Mouse (Mus musculus): ENCODE measurements around the gene S100a5. TPM values are rescaled to one million over a fixed set of nuclear protein-coding genes. Genes with fewer than 3 reads are reported as not detected.

Gene S100a5
- polyA plus RNA-seq, 1 experiment from 2014 or later: 0.91 TPM

DNA sequence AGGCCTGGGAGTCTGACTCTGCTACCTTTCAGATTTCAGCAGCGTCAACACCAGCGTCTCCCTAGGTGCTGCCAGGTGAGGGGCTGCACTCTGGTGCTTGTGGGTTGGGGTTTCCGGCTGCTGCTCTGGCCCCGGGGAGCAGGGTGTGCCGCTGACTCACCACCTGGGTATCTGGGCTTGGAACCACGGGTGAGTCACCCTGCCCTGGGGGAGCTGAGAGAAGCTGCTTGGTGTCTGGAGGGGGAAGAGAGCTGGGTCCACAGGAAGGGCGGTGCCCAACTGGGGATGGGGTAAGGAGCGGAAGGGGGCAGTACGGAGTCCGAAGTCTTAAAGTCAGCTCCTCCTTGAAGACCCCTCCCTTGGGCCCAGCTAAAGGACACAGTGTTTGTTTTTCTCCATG is 21.4 kb upstream of the S100a5 start:
- Histone ChIP-seq H3K36me3 (no peaks in the 10 kb centered on the region), H3K4me1 (no peaks in the 10 kb centered on the region), H3K4me3 (no peak overlapping the region), H3K27ac (no peak overlapping the region), H3K9ac (no peak overlapping the region), H3K27me3 (no peaks in the 10 kb centered on the region), H3K9me3 (no peaks in the 10 kb centered on the region), H3K4me2 (replicated peaks) (no peak overlapping the region)
- WGBS: 67% methylated on average over 10 of the region's 10 CpGs
- ATAC-seq (ENCODE audit: insufficient number of reproducible peaks, insufficient read depth, low FRiP score, low TSS enrichment): no peak

DNA sequence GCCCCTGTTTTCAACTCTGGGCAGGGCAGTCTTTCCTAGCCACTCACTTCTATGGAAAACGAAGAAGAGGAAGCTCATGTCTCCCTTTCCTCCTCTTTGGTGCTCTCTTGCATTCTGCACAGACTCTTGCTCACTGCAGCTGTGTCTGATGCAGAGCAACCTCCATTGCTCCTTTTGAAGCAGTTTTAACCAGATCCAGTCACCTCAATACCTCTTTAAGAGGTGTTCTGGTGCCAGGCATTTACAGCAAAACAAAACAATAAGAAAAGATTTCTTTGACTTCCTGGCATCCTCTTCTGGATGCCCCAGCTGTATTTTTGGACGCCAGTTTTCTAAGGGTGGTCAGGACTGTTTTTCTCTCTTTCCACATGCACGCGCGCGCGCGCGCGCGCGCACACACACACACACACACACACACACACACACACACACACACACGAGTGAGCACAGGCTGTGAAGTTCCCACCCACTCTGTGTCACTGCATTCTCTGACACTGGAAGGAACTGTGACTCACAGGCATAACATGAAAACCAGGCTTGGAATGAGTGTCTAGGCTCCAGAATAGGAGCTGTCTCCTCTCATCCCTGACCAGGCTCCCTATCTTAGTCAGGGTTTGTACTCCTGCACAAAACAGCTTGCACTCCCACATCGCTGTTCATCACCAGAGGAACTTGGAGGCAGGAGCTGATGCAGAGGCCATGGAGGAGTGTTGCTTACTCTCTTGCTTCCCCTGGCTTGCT is 20.8 kb upstream of the S100a5 start:
- 88% methylated on average over 14 of the region's 14 CpGs for WGBS
- no peak for ATAC-seq (ENCODE audit: insufficient number of reproducible peaks, insufficient read depth, low FRiP score, low TSS enrichment)
- Histone ChIP-seq H3K27ac (no peak overlapping the region), H3K36me3 (no peaks in the 10 kb centered on the region), H3K9me3 (no peaks in the 10 kb centered on the region), H3K4me3 (no peak overlapping the region), H3K27me3 (no peaks in the 10 kb centered on the region), H3K4me2 (replicated peaks) (no peak overlapping the region), H3K4me1 (no peaks in the 10 kb centered on the region), H3K9ac (no peak overlapping the region)

GRCm38 (mm10) chr3:90589390-90589789 is 18.9 kb upstream of the S100a5 start:
- Histone ChIP-seq H3K36me3 (no peaks in the 10 kb centered on the region), H3K4me2 (replicated peaks) (no peak overlapping the region), H3K4me3 (no peak overlapping the region), H3K27ac (no peak overlapping the region), H3K27me3 (no peaks in the 10 kb centered on the region), H3K9me3 (no peaks in the 10 kb centered on the region), H3K9ac (no peak overlapping the region), H3K4me1 (no peaks in the 10 kb centered on the region)
- no peak for ATAC-seq (ENCODE audit: insufficient number of reproducible peaks, insufficient read depth, low FRiP score, low TSS enrichment)
- WGBS: 70% methylated on average over 6 of the region's 6 CpGs

DNA sequence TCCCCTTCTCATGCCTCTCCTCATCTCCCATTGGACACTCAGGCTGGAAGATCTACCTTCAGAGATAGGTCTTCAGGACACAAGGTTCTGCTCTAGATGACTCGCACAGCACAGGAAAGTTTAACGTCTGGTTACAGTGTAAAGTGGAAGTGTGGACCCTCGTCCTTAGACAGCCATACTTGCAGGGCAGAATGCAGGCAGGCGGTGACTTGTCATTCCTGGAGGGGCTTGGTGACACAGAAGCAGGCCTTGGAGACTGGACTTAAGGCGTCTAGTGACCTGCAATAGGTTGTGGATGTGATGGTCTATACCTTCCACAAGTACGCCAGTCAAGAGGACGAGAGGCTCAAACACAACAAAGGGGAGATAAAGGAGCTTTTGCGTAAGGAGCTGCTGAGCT is 18.4 kb upstream of the S100a5 start, which contains the start of gene S100a2:
S100a2 (plus strand) TSS at position 301 of the 400 bp plus-strand sequence.
- H3K4me3 ChIP-seq: no peak within 1 kb of the TSS
- no peaks in the 10 kb centered on the region for H3K36me3 ChIP-seq
- no peak within 1 kb of the TSS for H3K4me2 ChIP-seq (replicated peaks)
- no peak for ATAC-seq (ENCODE audit: insufficient number of reproducible peaks, insufficient read depth, low FRiP score, low TSS enrichment)
- H3K4me1 ChIP-seq: no peaks in the 10 kb centered on the region
- no peak within 1 kb of the TSS for H3K27ac ChIP-seq
- WGBS: 83% methylated on average over 8 of the region's 8 CpGs
- H3K9me3 ChIP-seq: no peaks in the 10 kb centered on the region
- H3K27me3 ChIP-seq: no peaks in the 10 kb centered on the region
- H3K9ac ChIP-seq: no peak within 1 kb of the TSS

DNA sequence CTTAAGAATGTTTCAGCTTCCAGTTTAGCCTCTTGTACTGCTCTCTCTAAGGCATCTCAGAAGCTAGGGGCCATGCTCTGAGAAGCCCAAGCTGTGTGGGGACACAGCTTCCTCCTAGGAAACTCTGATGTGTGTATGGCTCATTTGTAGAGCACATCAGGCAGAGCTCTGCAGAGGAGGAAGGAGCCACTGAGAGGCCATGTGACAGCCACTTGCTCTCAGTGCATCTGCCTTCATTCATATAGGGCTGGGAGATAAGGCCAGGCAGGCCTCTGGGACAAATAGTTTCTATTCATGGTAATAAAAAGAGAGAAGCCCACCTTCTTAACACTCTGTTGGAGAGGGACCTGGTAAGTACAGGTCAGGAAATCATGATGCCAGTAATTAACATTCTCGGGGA is 13.9 kb upstream of the S100a5 start:
- H3K27me3 ChIP-seq: no peaks in the 10 kb centered on the region
- H3K36me3 ChIP-seq: no peaks in the 10 kb centered on the region
- no peak overlapping the region for H3K4me2 ChIP-seq (replicated peaks)
- no peaks in the 10 kb centered on the region for H3K9me3 ChIP-seq
- ATAC-seq (ENCODE audit: insufficient number of reproducible peaks, insufficient read depth, low FRiP score, low TSS enrichment): no peak
- peaks cover 6% of the 10 kb centered on the region; the same call in 1 of the 2 replicates for H3K4me1 ChIP-seq
- H3K9ac ChIP-seq: no peak overlapping the region
- no peak overlapping the region for H3K4me3 ChIP-seq
- WGBS: 26% methylated on average over 1 of the region's 1 CpGs
- no peak overlapping the region for H3K27ac ChIP-seq

GRCm38 (mm10) chr3:90595556-90595955 is 12.8 kb upstream of the S100a5 start:
- H3K27me3 ChIP-seq: no peaks in the 10 kb centered on the region
- no peak for ATAC-seq (ENCODE audit: insufficient number of reproducible peaks, insufficient read depth, low FRiP score, low TSS enrichment)
- no peak overlapping the region for H3K4me3 ChIP-seq
- H3K27ac ChIP-seq: no peak overlapping the region
- WGBS: 79% methylated on average over 5 of the region's 5 CpGs
- no peaks in the 10 kb centered on the region for H3K36me3 ChIP-seq
- no peak overlapping the region for H3K4me2 ChIP-seq (replicated peaks)
- H3K4me1 ChIP-seq: peaks cover 6% of the 10 kb centered on the region; the same call in 1 of the 2 replicates
- no peak overlapping the region for H3K9ac ChIP-seq
- no peaks in the 10 kb centered on the region for H3K9me3 ChIP-seq

GRCm38 (mm10) chr3:90596810-90597209 is 11.5 kb upstream of the S100a5 start:
- no peak overlapping the region for H3K4me2 ChIP-seq (replicated peaks)
- H3K27me3 ChIP-seq: no peaks in the 10 kb centered on the region
- no peak overlapping the region for H3K4me3 ChIP-seq
- no peak overlapping the region for H3K9ac ChIP-seq
- no peak overlapping the region for H3K27ac ChIP-seq
- H3K4me1 ChIP-seq: peaks cover 6% of the 10 kb centered on the region; the same call in 1 of the 2 replicates
- WGBS: 83% methylated on average over 6 of the region's 6 CpGs
- no peak for ATAC-seq (ENCODE audit: insufficient number of reproducible peaks, insufficient read depth, low FRiP score, low TSS enrichment)
- no peaks in the 10 kb centered on the region for H3K9me3 ChIP-seq
- H3K36me3 ChIP-seq: no peaks in the 10 kb centered on the region

DNA sequence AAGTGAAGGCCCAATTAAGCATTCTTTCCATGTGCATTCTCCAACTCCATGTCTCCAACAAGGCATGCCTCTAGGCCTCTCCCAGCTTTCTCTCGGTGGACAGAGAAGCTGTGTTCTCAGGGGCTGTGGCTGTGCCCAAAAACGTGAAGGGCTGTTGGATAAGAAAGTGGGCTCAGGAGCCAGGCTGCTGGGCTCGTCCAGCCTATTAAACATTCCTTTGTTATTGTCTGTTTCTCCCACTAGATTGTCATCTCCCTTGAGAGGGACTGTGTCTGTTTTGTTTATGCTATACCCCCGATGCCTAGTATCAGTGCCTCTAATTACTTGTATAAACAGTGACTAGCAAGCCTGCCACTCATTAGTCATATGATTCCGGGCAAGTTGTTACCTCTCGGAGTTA is 10.6 kb upstream of the S100a5 start:
- Histone ChIP-seq H3K4me3 (no peak overlapping the region), H3K36me3 (no peaks in the 10 kb centered on the region), H3K9ac (no peak overlapping the region), H3K27ac (no peak overlapping the region), H3K9me3 (no peaks in the 10 kb centered on the region), H3K4me2 (replicated peaks) (no peak overlapping the region), H3K27me3 (no peaks in the 10 kb centered on the region), H3K4me1 (peaks cover 6% of the 10 kb centered on the region; the same call in 1 of the 2 replicates)
- 16% methylated on average over 6 of the region's 6 CpGs for WGBS
- ATAC-seq (ENCODE audit: insufficient number of reproducible peaks, insufficient read depth, low FRiP score, low TSS enrichment): no peak

DNA sequence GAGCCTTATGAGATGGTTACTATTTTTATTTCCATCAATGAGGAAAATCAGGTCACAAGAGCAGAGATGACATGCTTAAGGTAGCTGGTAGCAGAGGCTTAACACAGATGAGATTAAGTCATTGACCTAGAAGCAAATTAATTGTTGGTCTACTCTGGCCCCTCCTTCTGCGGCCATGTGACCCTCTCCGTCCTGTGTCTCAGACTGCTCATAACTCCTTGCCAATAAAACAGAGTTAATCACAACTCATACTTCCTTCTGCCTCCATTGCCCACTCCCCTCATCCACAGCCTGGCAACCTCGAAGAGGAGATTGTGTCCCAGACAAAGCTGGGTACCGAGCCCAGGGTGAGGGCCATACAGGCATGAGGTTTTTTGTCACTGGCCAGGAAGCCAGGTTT is 10.1 kb upstream of the S100a5 start:
- no peaks in the 10 kb centered on the region for H3K9me3 ChIP-seq
- H3K4me3 ChIP-seq: no peak overlapping the region
- H3K4me1 ChIP-seq: peaks cover 6% of the 10 kb centered on the region; the same call in 1 of the 2 replicates
- no peaks in the 10 kb centered on the region for H3K36me3 ChIP-seq
- ATAC-seq (ENCODE audit: insufficient number of reproducible peaks, insufficient read depth, low FRiP score, low TSS enrichment): no peak
- no peak overlapping the region for H3K4me2 ChIP-seq (replicated peaks)
- 82% methylated on average over 4 of the region's 4 CpGs for WGBS
- H3K9ac ChIP-seq: no peak overlapping the region
- H3K27me3 ChIP-seq: no peaks in the 10 kb centered on the region
- no peak overlapping the region for H3K27ac ChIP-seq

DNA sequence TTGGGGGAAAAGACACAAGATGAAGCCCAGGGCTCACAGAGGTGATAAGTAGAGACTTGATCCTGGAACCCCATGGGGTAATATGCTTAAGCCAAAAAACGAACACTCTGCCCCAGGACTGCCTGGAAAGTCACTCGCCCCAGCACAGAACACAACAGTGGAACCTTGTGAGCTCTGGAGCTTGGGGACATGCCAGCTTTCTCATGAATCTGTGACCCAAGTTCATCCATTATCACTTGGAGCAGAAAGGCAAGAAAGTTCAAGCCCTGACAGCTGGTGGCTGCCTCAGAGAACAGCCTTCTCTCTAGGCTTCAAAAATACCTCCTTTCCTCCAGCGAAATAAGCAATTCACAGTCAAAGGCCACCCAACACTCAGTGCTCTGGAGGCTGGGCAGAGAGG is 8.9 kb upstream of the S100a5 start:
- Histone ChIP-seq H3K27me3 (no peaks in the 10 kb centered on the region), H3K9ac (no peak overlapping the region), H3K27ac (no peak overlapping the region), H3K36me3 (no peaks in the 10 kb centered on the region), H3K9me3 (no peaks in the 10 kb centered on the region), H3K4me1 (peaks cover 16% of the 10 kb centered on the region), H3K4me2 (replicated peaks) (no peak overlapping the region), H3K4me3 (no peak overlapping the region)
- WGBS: 74% methylated on average over 3 of the region's 3 CpGs
- no peak for ATAC-seq (ENCODE audit: insufficient number of reproducible peaks, insufficient read depth, low FRiP score, low TSS enrichment)

- no peaks in the 10 kb centered on the region for H3K36me3 ChIP-seq
- WGBS: 71% methylated on average over 6 of the region's 6 CpGs
- H3K4me3 ChIP-seq: no peak overlapping the region
- no peaks in the 10 kb centered on the region for H3K27me3 ChIP-seq
- H3K4me1 ChIP-seq: peaks cover 22% of the 10 kb centered on the region
- no peak overlapping the region for H3K9ac ChIP-seq
- H3K4me2 ChIP-seq (replicated peaks): no peak overlapping the region
- H3K9me3 ChIP-seq: no peaks in the 10 kb centered on the region
- no peak for ATAC-seq (ENCODE audit: insufficient number of reproducible peaks, insufficient read depth, low FRiP score, low TSS enrichment)
- H3K27ac ChIP-seq: no peak overlapping the region
These were observed 8.3 kb upstream of the S100a5 start for GRCm38 (mm10) chr3:90600036-90600435.

DNA sequence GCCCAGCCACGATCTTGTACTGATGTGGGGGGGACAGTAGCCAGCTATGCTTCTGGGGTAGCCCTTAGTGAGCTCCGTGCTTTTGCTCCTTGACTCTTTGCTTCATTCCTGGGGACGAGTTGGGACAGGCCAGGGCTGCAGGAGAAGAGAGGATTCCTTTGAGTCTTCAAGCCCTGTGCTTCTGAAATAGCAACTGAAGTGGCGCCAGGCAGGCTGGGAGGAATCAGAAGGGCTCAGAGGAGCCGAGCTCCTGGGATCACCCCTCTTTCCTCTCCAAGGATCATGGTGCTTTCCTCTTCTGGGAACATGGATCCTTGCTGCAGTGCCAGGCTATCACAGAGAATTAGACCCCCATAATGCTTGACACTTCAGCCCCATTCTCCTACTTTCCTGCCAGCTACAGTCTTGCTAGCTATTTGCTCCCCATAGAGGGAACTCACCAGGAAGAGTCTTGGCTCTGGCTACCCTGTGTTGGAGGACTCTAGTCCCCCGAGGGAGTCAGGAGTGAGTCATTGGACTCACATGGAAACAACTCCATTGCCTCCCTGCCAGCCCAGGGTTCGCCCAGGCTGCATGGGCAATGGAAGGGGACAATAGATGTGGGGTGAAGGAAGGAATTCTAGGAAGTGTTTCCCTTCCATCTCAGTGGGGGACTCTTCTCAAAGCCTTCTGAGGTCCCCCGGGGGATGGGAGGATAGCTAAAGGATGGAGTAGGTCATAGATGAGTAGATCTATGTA is 7.7 kb upstream of the S100a5 start:
- H3K4me1 ChIP-seq: peaks cover 28% of the 10 kb centered on the region
- no peak overlapping the region for H3K4me3 ChIP-seq
- H3K9ac ChIP-seq: no peak overlapping the region
- no peak overlapping the region for H3K4me2 ChIP-seq (replicated peaks)
- H3K27ac ChIP-seq: no peak overlapping the region
- no peaks in the 10 kb centered on the region for H3K36me3 ChIP-seq
- WGBS: 74% methylated on average over 8 of the region's 8 CpGs
- H3K27me3 ChIP-seq: no peaks in the 10 kb centered on the region
- no peaks in the 10 kb centered on the region for H3K9me3 ChIP-seq
- no peak for ATAC-seq (ENCODE audit: insufficient number of reproducible peaks, insufficient read depth, low FRiP score, low TSS enrichment)

Measured in embryonic facial prominence, embryonic 12.5 days (tissue).